Mouse (Mus musculus) ES-Bruce4 (cell line): ENCODE data around the gene Daam1.

Source experiments
- CTCF ChIP-seq: IDR thresholded peaks from one replicate; pipeline ENCODE4 v1.8.1; 2011; ENCODE audit warnings: low read depth, low read length
- EP300 ChIP-seq: IDR thresholded peaks from 2 replicates; pipeline ENCODE4 v1.6.1; 2011; ENCODE audit warnings: low read depth, low read length; ENCODE audit not compliant: insufficient read depth

DNA sequence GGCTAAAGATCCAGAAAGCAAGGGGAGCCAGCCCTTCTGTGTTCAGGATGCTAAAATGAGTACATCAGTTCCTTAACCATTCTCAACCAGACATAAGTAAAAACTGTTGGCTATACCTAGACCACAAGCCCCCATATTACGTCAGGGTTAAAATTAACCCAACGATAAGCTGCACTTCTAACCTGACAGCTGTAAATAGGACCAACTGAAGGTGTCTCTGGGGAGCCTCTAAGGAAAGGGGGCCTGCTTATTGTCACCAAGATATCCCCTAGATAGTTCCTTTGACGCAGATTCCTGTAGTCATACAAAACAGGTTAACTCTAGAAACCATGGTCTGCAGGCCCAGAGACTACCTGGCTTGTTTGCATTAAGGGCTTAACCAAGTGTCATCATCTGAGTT, 174.4 kb downstream of the Daam1 start:
- TF ChIP-seq CTCF = no peak
- no peak for TF ChIP-seq EP300
